Mouse (Mus musculus): ENCODE measurements around the gene Dbp.

- no peak for TF ChIP-seq CTCF (IDR thresholded peaks at IDR 0.05; ENCODE audit: low read depth, low read length)
- TF ChIP-seq POLR2A (IDR thresholded peaks at IDR 0.05; ENCODE audit: extremely low read depth, insufficient read depth, low read length), result no peak
These were observed 15.0 kb downstream of the Dbp start for GRCm38 (mm10) chr7:45719738-45720412.

Measured in liver, adult 2 months (tissue).